Mouse (Mus musculus) forebrain, postnatal 0 days (tissue): Measurements from ENCODE around the gene Aldh3b3. TPM values are rescaled to one million over a fixed set of nuclear protein-coding genes. Genes with fewer than 3 reads are reported as not detected.

Experiments used
- ATAC-seq: fragments of 200-750 bp; cut with Nextera tagmentation; 2 replicates; pipeline ENCODE4 v1.8.0; 2017; ENCODE audit warnings: mild to moderate bottlenecking, moderate library complexity
- DNase-seq: peaks from one replicate; pipeline ENCODE4 v3.0.0-alpha.2; 2015
- H3K27ac ChIP-seq: fragments of 300-500 bp; sonication (generic); 2 replicates; pipeline ENCODE4 v1.5.1; 2014; ENCODE audit warnings: low read depth, mild to moderate bottlenecking, antibody characterized with exemption, low read length, moderate library complexity, mixed read lengths
- H3K27me3 ChIP-seq: fragments of 300-500 bp; sonication (generic); 2 replicates; pipeline ENCODE4 v1.6.1; 2014; ENCODE audit warnings: mild to moderate bottlenecking, low read length, mixed read lengths; ENCODE audit not compliant: insufficient read depth
- H3K36me3 ChIP-seq: fragments of 300-500 bp; sonication (generic); 2 replicates; pipeline ENCODE4 v1.6.1; 2014; ENCODE audit warnings: mild to moderate bottlenecking, moderate library complexity; ENCODE audit not compliant: insufficient read depth
- H3K4me1 ChIP-seq: fragments of 300-500 bp; sonication (generic); 2 replicates; pipeline ENCODE4 v1.6.1; 2014; ENCODE audit warnings: antibody characterized with exemption; ENCODE audit not compliant: insufficient read depth
- H3K4me2 ChIP-seq: fragments of 300-500 bp; sonication (generic); 2 replicates; pipeline ENCODE4 v1.6.1; 2014; ENCODE audit warnings: low read depth, mild to moderate bottlenecking, moderate library complexity
- H3K4me3 ChIP-seq: fragments of 300-500 bp; sonication (generic); 2 replicates; pipeline ENCODE4 v1.5.1; 2014; ENCODE audit warnings: low read depth, low read length, mixed read lengths
- H3K9ac ChIP-seq: fragments of 300-500 bp; sonication (generic); 2 replicates; pipeline ENCODE4 v1.6.1; 2014; ENCODE audit warnings: mild to moderate bottlenecking
- H3K9me3 ChIP-seq: fragments of 300-500 bp; sonication (generic); 2 replicates; pipeline ENCODE4 v1.6.1; 2016; ENCODE audit warnings: low read length
- CTCF ChIP-seq: sonication (generic); IDR thresholded peaks from 2 replicates; pipeline ENCODE4 v1.5.1; 2016; ENCODE audit warnings: antibody characterized with exemption, control low read depth, low read depth
- WGBS: fragments of 180-500 bp; shearing (Covaris S2); extraction: QIAGEN DNeasy Blood & Tissue Kit; methylation state at CpG from one replicate; pipeline ENCODE4 v1.1.7; 2014; 5-methylcytosine and 5-hydroxymethylcytosine counted together
- polyA plus RNA-seq: library from polyadenylated mRNA; unstranded; fragments of >200 nt; fragmentation: Nextera tagmentation; extraction: Ambion mirVana; gene quantifications from 2 replicates; pipeline ENCODE4 v1.2.1, GENCODE M21; 2015
- total RNA-seq: library from RNA; depleted of rRNA; stranded (reverse); fragments of >200 nt; gene quantifications from 2 replicates; pipeline ENCODE4 v1.2.3, GENCODE M21; 2014

Gene Aldh3b3
- total and polyA plus RNA-seq, 2 experiments from 2014 or later, result not detected

DNA sequence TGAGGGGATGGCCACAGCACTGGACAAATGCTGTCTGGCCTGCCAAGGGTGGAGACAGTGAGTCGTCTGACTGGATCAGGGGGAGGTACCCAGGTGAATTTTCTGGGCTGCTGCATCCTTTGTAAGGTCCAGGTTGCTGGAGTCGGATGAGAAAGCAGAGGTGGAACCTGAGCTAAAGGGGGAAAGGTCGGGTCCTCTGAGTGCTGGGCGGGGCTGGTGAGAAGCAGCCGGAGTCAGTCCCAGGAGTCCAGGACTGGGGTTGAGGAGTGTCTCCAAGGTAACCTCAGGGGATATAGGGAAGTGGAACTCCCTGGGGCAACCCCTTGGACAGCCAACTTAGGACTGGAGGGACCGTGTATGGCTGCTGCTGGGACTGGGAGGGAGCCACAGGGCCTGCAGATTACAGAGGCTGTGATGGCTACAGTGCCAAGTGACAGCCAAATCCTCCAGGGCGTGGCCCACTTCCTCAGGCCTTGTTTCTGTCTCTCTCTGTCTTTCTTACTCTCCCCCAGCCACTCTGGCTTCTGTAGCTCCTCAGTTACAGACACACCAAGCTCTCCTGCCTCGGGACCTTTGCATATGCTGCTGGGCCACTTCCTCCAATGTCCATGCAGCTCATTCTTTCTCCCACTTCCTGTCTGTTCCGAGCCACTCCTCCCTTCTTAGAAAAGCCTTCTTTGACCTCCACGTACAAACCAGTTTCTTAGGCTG lies 35.6 kb upstream of the Aldh3b3 start:
- WGBS, result 48% methylated on average over 10 of the region's 10 CpGs
- H3K9me3 ChIP-seq, result no peaks in the 10 kb centered on the region
- no peak overlapping the region for H3K4me2 ChIP-seq
- no peaks in the 10 kb centered on the region for H3K27me3 ChIP-seq
- no peak overlapping the region for H3K4me3 ChIP-seq
- no peaks in the 10 kb centered on the region for H3K36me3 ChIP-seq
- H3K9ac ChIP-seq, result no peak overlapping the region
- ATAC-seq (no peak), DNase-seq (no peak)
- no peaks in the 10 kb centered on the region for H3K4me1 ChIP-seq
- H3K27ac ChIP-seq, result no peak overlapping the region
- TF ChIP-seq CTCF, result no peak

DNA sequence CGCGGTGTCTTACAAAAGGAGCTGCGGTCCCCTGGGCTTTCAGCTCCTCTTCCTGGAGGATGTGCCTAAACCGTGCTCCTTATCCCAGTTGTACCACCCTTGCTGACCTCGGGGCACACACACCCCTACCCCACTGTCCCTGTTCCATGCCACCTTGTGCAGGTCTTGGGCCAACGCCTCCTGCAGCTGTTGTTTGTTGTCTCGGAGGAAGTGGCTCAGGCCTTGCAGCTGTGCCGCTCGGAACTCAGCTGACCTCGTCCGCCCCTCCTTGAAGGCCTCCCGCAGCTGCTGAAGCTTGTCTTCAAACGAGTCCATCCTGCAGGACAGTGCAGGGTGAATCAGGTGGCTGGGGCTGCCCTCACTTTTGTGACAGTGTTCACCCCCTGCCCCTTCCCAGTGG lies 34.9 kb upstream of the Aldh3b3 start:
- no peak for TF ChIP-seq CTCF
- H3K27ac ChIP-seq, result no peak overlapping the region
- H3K4me2 ChIP-seq, result no peak overlapping the region
- no peaks in the 10 kb centered on the region for H3K4me1 ChIP-seq
- H3K27me3 ChIP-seq, result no peaks in the 10 kb centered on the region
- H3K9ac ChIP-seq, result no peak overlapping the region
- WGBS, result 64% methylated on average over 13 of the region's 13 CpGs
- DNase-seq, result no peak
- no peaks in the 10 kb centered on the region for H3K36me3 ChIP-seq
- H3K4me3 ChIP-seq, result no peak overlapping the region
- no peak for ATAC-seq
- H3K9me3 ChIP-seq, result no peaks in the 10 kb centered on the region

DNA sequence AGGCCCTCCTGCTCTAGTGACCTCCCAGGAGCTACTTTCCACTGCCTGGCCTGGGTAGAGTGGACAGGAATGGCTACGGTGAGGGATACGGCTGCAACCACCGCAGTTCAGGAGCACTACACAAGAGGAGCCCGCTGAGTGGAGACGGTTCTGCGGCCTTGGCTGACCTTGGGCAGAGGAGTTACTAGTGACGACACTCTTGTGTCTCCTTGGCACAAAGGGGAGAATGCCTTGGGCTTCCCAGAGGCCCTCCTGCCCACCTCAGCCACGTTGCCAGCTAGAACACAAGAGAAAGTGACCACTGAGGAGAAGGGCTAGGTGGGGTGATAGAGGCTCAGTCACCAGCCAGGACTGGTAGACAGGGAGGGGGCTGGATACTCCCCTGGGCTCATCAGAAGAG lies 34.3 kb upstream of the Aldh3b3 start:
- TF ChIP-seq CTCF, result no peak
- H3K4me3 ChIP-seq, result no peak overlapping the region
- no peak overlapping the region for H3K4me2 ChIP-seq
- H3K36me3 ChIP-seq, result no peaks in the 10 kb centered on the region
- no peaks in the 10 kb centered on the region for H3K9me3 ChIP-seq
- H3K9ac ChIP-seq, result no peak overlapping the region
- 84% methylated on average over 8 of the region's 8 CpGs for WGBS
- ATAC-seq (no peak), DNase-seq (no peak)
- no peak overlapping the region; the same call in 1 of the 2 replicates for H3K27ac ChIP-seq
- H3K4me1 ChIP-seq, result no peaks in the 10 kb centered on the region
- H3K27me3 ChIP-seq, result no peaks in the 10 kb centered on the region

GRCm38 (mm10) chr19:3924868-3925267 lies 33.6 kb upstream of the Aldh3b3 start:
- ATAC-seq (no peak), DNase-seq (no peak)
- Histone ChIP-seq H3K9ac (no peak overlapping the region), H3K4me1 (peaks cover 4% of the 10 kb centered on the region; the same call in 1 of the 2 replicates), H3K27ac (no peak overlapping the region), H3K9me3 (no peaks in the 10 kb centered on the region), H3K4me2 (no peak overlapping the region), H3K36me3 (no peaks in the 10 kb centered on the region), H3K27me3 (no peaks in the 10 kb centered on the region), H3K4me3 (no peak overlapping the region)
- WGBS, result 95% methylated on average over 7 of the region's 7 CpGs
- TF ChIP-seq CTCF, result no peak

GRCm38 (mm10) chr19:3925859-3926258 lies 32.6 kb upstream of the Aldh3b3 start:
- Histone ChIP-seq H3K36me3 (no peaks in the 10 kb centered on the region), H3K4me3 (no peak overlapping the region), H3K4me2 (no peak overlapping the region), H3K9me3 (no peaks in the 10 kb centered on the region), H3K4me1 (peaks cover 10% of the 10 kb centered on the region; the same call in 1 of the 2 replicates), H3K27me3 (no peaks in the 10 kb centered on the region), H3K9ac (no peak overlapping the region), H3K27ac (no peak overlapping the region)
- no peak for TF ChIP-seq CTCF
- WGBS, result 74% methylated on average over 6 of the region's 6 CpGs
- DNase-seq, result no peak
- ATAC-seq, result no peak

- ATAC-seq (no peak), DNase-seq (no peak)
- WGBS, result 67% methylated on average over 3 of the region's 3 CpGs
- Histone ChIP-seq H3K27me3 (no peaks in the 10 kb centered on the region), H3K4me2 (no peak overlapping the region), H3K4me1 (peaks cover 10% of the 10 kb centered on the region; the same call in 1 of the 2 replicates), H3K9me3 (no peaks in the 10 kb centered on the region), H3K27ac (no peak overlapping the region), H3K36me3 (no peaks in the 10 kb centered on the region), H3K9ac (no peak overlapping the region), H3K4me3 (no peak overlapping the region)
- TF ChIP-seq CTCF, result no peak
Measured at GRCm38 (mm10) chr19:3926279-3926678, 32.2 kb upstream of the Aldh3b3 start.

DNA sequence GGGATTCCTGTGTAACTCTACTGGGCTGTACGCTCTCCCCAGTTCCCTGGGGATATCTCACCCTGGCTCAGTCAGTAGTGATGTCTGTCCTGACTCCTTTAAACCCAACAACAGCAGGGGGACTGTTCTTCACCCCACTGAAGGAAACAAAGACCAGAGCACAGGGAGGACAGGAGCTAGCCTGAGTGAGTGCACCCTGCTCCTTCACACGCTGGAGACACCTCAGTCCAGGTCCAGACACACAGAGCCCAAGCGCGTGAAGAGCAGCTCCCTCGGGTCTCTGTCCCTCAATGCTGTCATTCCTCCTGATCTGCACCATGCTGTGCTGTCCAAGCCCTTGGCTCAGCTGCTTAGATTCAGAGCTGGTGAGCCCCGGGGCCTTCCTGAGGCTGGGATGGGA lies 31.8 kb upstream of the Aldh3b3 start:
- no peaks in the 10 kb centered on the region for H3K36me3 ChIP-seq
- no peak overlapping the region for H3K27ac ChIP-seq
- H3K4me1 ChIP-seq, result peaks cover 10% of the 10 kb centered on the region; the same call in 1 of the 2 replicates
- ATAC-seq (no peak), DNase-seq (no peak)
- no peaks in the 10 kb centered on the region for H3K27me3 ChIP-seq
- H3K9me3 ChIP-seq, result no peaks in the 10 kb centered on the region
- H3K4me3 ChIP-seq, result no peak overlapping the region
- no peak for TF ChIP-seq CTCF
- H3K9ac ChIP-seq, result no peak overlapping the region
- no peak overlapping the region for H3K4me2 ChIP-seq
- 63% methylated on average over 6 of the region's 6 CpGs for WGBS
